Mouse (Mus musculus): ENCODE measurements around the gene Creld1. TPM values are rescaled to one million over a fixed set of nuclear protein-coding genes. Genes with fewer than 3 reads are reported as not detected.

The Creld1 gene
- total RNA-seq (2023), result 10 to 100 TPM; 19.6 to 20.8 TPM

GRCm38 (mm10) chr6:113483100-113483615 lies at the start of gene Creld1:
TSS of gene Creld1 (plus strand) at chr6:113483297.

GRCm38 (mm10) chr6:113435664-113436205 lies 47.4 kb upstream of the Creld1 start, which contains the start of gene Cidec:
TSS of gene Cidec (minus strand) at chr6:113435760.

GRCm38 (mm10) chr6:113442442-113443090 lies 40.5 kb upstream of the Creld1 start, which contains the start of gene Jagn1:
TSS of gene Jagn1 (plus strand) at chr6:113442569.

GRCm38 (mm10) chr6:113457952-113458534 lies 25.1 kb upstream of the Creld1 start, which contains the start of gene Il17re:
TSS of gene Il17re (plus strand) at chr6:113458484.

GRCm38 (mm10) chr6:113471297-113471936 lies 11.7 kb upstream of the Creld1 start, which contains the start of gene Il17rc:
TSS of gene Il17rc (plus strand) at chr6:113471427.

GRCm38 (mm10) chr6:113501388-113502084 lies 18.4 kb downstream of the Creld1 start, which contains the start of gene Prrt3:
TSS of gene Prrt3 (minus strand) at chr6:113501931.

GRCm38 (mm10) chr6:113530932-113531839 lies 48.1 kb downstream of the Creld1 start, which contains the start of the genes Emc3 and Fancd2:
TSS of gene Emc3 (minus strand) at chr6:113531652.
TSS of gene Fancd2 (plus strand) at chr6:113531682.

Other genes with a start within 250 kb of the Creld1 start
- gene Mtmr14, start 245.5 kb upstream of the Creld1 start, total RNA-seq (2023), result 10 to 100 TPM; 54.7 to 59.5 TPM
- gene Cpne9, start 201.0 kb upstream of the Creld1 start, total RNA-seq (2023), result 1 to 10 TPM; 2.4 to 3.3 TPM
- gene Brpf1, start 176.2 kb upstream of the Creld1 start, total RNA-seq (2023), result 10 to 100 TPM; 69.4 to 82.0 TPM
- gene Ogg1, start 156.3 kb upstream of the Creld1 start, total RNA-seq (2023), result 10 to 100 TPM; 12.7 to 18.1 TPM
- under 1 TPM in 1 of 2 experiments, not detected in 1; 0.92 TPM for gene Camk1, start 139.3 kb upstream of the Creld1 start, total RNA-seq (2023)
- 10 to 100 TPM; 26.7 to 30.5 TPM for gene Tada3, start 105.4 kb upstream of the Creld1 start, total RNA-seq (2023)
- 100 to 1,000 TPM; 262 to 268 TPM for gene Arpc4, start 105.2 kb upstream of the Creld1 start, total RNA-seq (2023)
- gene Ttll3, start 94.0 kb upstream of the Creld1 start, total RNA-seq (2023), result 10 to 100 TPM; 44.8 to 59.3 TPM
- gene Rpusd3, start 64.0 kb upstream of the Creld1 start, total RNA-seq (2023), result 10 to 100 TPM; 15.3 to 17.0 TPM
- not detected for gene Cidec, start 47.5 kb upstream of the Creld1 start, total RNA-seq (2023)
- gene Jagn1, start 40.7 kb upstream of the Creld1 start, total RNA-seq (2023), result 10 to 100 TPM; 18.3 to 23.0 TPM
- not detected for gene Il17re, start 24.8 kb upstream of the Creld1 start, total RNA-seq (2023)
- under 1 TPM in 1 of 2 experiments, not detected in 1; 0.42 TPM for gene Il17rc, start 11.9 kb upstream of the Creld1 start, total RNA-seq (2023)
- under 1 TPM; 0.32 to 0.47 TPM for gene Prrt3, start 18.6 kb downstream of the Creld1 start, total RNA-seq (2023)
- gene Emc3, start 48.4 kb downstream of the Creld1 start, total RNA-seq (2023), result 10 to 100 TPM; 76.8 to 77.6 TPM
- 1 to 10 TPM in 1 of 2 experiments, under 1 TPM in 1; 0.80 to 1.7 TPM for gene Fancd2, start 48.4 kb downstream of the Creld1 start, total RNA-seq (2023)
- not detected for gene Fancd2os, start 117.4 kb downstream of the Creld1 start, total RNA-seq (2023)
- 100 to 1,000 TPM; 117 to 135 TPM for gene Brk1, start 121.5 kb downstream of the Creld1 start, total RNA-seq (2023)
- 10 to 100 TPM; 27.2 to 34.6 TPM for gene Vhl, start 140.7 kb downstream of the Creld1 start, total RNA-seq (2023)
- gene Irak2, start 155.2 kb downstream of the Creld1 start, total RNA-seq (2023), result 100 to 1,000 TPM; 172 to 175 TPM
- gene Tatdn2, start 213.8 kb downstream of the Creld1 start, total RNA-seq (2023), result 100 to 1,000 TPM; 170 to 189 TPM
- 1 to 10 TPM; 1.9 to 4.0 TPM for gene Ghrl, start 236.6 kb downstream of the Creld1 start, total RNA-seq (2023)